Mouse (Mus musculus): ENCODE results near the gene Slc10a4.

Slc10a4 gene

GRCm38 (mm10) chr5:73023801-73024200 is 17.1 kb downstream of the Slc10a4 start:
- DNase-seq = no peak

DNA sequence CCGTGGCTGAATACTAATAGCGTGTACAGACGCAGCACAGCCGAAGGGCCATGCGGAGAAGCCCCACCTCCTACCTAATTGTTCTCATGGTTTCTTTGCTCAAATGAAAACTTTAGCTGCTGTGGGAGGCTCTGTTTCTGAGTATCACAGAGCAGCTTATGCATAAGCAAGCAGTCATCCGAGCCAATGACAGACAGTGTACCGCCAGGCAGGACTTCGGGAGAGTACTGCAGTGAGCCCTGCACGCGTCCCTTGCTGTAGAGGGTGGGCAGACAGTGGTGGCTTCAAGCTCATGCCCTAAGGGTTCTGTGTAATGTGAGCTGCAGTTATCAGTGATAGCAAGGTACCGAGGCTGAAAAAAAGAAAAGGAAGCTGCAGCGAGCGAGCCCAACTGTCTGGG is 22.0 kb downstream of the Slc10a4 start:
- DNase-seq = no peak

GRCm38 (mm10) chr5:73032481-73032880 is 25.8 kb downstream of the Slc10a4 start:
- DNase-seq = no peak

- DNase-seq = no peak
These were observed 37.4 kb downstream of the Slc10a4 start for GRCm38 (mm10) chr5:73044055-73044454.

- DNase-seq = no peak
These were observed 41.1 kb downstream of the Slc10a4 start for GRCm38 (mm10) chr5:73047651-73048245.

GRCm38 (mm10) chr5:73053933-73054332 is 47.2 kb downstream of the Slc10a4 start:
- DNase-seq = no peak

GRCm38 (mm10) chr5:73056457-73056856 is 49.8 kb downstream of the Slc10a4 start:
- no peak for DNase-seq

DNA sequence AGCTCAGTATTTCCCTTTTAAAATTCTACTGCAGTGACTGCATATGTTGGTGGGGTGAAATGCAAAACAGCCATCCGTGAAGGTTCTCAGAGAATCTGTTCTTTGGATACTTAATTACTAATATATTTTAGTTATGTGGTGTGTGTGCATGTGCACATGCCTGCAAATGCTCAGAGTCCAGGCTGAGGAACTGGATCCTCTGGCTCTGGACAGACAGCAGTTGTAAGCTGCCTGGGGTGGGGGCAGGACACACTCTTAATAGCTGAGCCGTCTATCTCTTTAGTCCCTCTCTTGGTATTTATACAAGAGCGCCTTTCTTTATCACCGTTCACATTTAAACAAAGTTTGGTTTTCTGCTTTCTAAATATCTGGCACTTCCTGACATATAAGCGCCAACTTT is 50.3 kb downstream of the Slc10a4 start:
- DNase-seq = no peak

DNA sequence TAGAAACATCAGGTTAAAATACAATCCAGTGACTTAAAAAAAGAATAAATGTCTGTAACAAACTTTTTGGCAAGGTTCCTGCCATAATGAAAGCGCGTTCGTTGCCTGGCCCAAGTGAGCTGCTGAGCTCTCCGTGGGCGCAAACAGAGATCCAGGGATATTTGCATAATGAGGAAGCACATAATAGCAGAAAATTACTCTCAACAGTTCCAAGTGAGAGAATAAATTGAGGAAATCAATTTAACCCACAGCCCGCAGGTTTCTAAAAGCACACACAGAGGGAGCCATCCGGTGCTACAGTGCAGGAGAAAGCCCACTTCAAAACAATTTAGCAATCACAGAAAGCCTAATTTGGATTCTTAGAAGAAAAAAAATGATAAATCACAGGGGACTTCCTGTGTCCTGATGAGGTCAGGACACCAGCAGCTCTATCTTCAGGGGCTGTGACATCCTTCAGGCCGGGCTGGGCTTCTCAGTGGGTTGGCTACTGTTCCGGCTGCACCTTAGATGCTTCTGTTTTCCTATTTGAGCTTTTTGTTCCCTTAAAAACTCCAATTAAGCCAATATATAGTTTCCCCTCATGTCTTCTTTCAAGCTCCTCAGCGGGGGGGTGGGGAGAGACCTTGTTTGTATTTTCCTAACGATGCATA is 54.9 kb downstream of the Slc10a4 start:
- no peak for DNase-seq
